Mouse (Mus musculus): ENCODE measurements around the gene Enc1.

Enc1 gene

GRCm38 (mm10) chr13:97240965-97241786, at the start of gene Enc1:
TSS of gene Enc1 (plus strand) at chr13:97241105.
- peak; percentile 90 for DNase-seq

DNA sequence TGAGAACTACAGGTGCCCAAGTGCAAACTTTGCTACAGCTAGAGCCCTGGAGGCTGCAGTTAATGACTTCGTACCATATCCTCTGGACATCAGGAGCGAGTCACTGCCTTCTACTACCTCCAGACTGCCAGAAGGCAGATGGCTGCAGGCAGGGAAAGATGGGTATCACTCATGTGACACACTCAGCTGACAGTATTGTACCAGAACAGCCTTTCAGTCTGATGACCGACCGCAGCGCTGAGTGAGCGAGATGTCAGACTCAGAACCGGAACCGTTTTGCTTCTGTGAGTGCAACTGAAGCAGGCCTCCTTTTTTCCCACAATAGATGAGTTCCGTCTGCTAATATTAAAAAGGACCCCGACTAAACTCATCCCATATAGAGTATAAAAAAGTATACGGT, 48.3 kb upstream of the Enc1 start:
- DNase-seq, result no peak

GRCm38 (mm10) chr13:97193420-97193819, 47.5 kb upstream of the Enc1 start:
- DNase-seq, result peak; percentile 73

- no peak for DNase-seq
Observed at GRCm38 (mm10) chr13:97196186-97196924, 44.5 kb upstream of the Enc1 start.

GRCm38 (mm10) chr13:97196925-97197218, 44.0 kb upstream of the Enc1 start:
- no peak for DNase-seq

- DNase-seq, result peak; percentile 95
Observed at GRCm38 (mm10) chr13:97197932-97198562, 42.9 kb upstream of the Enc1 start, which contains the start of gene Hexb. TSS of gene Hexb (minus strand) at chr13:97198357.

DNA sequence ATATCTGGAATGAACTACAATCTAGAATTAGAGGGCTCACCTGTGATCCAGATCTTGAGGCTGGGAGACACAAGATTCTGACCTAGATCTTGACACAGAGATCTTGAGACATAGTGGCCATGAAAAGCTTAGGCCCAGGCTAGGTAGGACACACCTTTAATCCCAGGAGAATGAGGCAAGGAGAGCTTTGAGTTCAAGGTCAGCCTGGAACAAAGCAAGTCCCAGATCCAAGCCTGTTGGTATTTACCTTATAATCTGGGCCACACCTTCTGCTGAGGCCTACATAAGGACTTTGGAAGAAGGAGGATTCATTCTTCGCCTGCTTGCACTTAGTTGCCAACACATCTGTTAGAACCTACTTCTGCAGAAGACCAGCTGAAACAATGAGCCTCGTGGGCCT, 41.8 kb upstream of the Enc1 start:
- no peak for DNase-seq

DNA sequence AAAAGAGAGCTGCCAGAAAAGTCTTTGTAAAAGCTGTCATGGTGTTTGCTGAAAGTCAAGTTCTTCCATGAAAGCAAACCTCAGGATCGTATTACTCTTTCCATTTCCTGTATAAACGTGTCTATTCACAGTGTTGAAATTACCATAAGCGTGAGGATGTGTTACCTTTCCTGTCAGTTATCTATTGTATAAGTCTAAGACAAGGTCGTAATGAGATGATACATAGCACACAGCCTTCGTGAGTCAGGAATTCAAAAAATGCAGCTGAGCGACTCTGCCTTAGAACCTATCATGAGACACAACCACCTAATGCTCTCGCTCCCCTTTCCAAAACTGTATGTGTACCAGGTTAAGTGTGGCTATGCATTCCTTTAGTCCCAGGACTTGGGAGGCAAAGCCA, 39.8 kb upstream of the Enc1 start:
- DNase-seq, result no peak

DNA sequence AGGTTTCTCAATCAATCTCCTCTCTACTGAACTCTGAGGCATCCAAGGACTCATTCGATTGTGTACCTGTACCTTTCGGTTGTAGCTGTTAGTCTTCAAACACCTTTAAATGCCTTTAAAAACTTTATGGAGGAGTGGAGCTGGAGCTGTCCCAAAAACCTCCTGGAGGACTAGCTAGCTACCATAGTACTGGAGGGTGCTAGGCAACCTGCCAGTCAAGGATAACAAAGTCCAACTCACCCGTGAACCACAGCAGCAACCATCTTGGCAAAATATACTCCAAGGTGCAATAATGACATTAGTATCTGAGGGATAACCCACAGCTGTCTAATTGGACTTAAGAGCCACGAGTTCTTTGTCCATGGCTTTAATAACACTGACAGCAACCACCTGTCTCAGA, 39.0 kb upstream of the Enc1 start:
- peak; percentile 37 for DNase-seq

GRCm38 (mm10) chr13:97205052-97205701, 35.7 kb upstream of the Enc1 start:
- DNase-seq, result peak; percentile 90

DNA sequence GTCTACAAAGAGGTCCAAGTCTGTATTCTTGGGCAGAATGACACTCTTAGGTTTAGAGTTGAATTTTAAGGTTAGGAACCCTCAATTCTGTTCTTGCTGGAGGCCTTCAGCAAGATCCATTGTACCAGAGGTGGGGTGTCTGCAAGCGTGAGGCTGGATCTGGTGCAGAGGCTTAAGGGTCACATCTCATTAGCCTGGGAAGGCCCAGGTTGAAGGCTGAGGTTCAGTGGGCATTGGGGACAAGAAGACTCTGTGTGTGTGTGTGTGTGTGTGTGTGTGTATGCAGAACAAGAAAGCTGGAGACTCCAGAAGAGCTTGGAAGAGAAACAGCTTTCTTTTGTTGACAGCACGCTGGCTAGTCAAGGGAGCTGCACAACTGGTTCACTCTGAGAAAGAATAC, 34.9 kb upstream of the Enc1 start:
- no peak for DNase-seq

- DNase-seq, result no peak
Observed at GRCm38 (mm10) chr13:97207472-97208111, 33.3 kb upstream of the Enc1 start.

GRCm38 (mm10) chr13:97208112-97208478, 32.8 kb upstream of the Enc1 start:
- DNase-seq, result no peak

DNA sequence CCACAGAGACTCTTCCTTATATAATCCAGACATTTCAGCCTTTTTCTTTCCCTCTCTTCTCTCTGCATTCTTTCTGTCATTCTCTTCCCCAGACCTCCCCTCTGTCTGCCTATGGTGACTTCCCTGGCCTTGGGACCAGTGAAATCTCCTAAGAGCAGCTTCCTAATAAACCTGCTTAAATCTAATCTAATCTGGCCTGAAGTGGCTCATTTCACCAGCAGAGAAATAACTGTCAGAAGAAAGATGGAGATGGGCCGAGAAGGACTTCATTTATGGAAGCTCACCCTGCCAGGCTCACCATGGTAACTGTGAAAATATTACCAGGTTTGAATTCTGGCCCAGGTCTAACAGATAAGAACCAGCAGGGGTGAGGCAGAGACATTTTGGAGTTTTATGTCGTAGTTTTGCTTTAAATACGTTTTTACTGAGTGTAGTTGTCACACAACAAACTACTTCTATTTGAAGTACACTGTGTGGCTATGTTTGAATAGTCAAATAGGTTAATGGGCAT, 32.4 kb upstream of the Enc1 start:
- DNase-seq, result no peak

DNA sequence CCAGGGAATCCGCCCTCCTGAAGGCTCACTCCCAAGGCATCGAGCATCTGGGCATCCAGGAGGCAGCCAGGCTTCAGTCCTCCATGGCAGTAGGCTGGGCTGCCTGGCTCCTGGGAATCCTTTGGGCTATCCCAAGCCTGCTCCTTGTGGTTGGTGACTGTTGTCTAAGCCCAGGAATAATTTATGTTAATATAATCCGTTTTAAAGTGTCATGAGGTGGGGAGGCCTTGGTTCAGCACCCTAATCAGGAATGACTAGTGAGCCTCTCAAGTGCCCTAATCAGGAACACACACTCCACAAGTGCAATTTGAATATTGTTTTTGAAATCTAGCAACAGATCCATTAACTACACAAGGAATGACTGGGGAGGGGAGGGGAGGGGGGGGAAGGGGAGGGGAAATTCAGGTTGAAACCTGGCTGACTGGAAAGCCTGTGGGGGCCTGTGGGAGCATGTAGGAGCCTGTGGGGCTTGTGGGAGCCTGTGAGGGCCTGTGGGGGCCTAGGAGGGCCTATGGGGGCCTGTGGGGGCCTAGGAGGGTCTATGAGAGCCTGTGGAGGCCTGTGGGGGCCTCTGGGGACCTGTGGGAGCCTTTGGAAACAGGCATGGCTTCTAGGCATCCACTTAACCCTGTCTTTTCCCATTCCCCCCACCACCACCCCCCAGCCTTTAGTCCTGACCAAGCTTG, 26.2 kb upstream of the Enc1 start:
- DNase-seq, result no peak

GRCm38 (mm10) chr13:97215563-97215962, 25.3 kb upstream of the Enc1 start:
- no peak for DNase-seq

DNA sequence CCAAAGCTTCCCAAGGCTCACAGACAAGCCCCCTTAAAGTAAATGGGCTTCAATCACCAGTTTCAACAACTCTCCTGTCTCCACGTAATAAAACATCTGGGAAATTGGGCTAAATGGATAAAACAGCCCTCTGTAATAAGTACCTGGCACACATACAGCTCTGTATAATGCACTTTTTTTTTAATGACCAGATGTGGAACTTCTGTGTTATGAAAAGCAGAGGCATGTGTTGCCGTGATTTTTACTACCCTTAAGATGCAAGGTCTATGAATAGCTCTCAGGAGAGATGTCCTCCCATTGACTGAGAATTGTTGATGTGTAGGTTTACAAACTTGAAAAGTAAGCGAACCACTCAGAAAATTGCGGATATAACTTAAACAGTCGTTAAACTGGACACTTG, 24.7 kb upstream of the Enc1 start:
- DNase-seq, result no peak

DNA sequence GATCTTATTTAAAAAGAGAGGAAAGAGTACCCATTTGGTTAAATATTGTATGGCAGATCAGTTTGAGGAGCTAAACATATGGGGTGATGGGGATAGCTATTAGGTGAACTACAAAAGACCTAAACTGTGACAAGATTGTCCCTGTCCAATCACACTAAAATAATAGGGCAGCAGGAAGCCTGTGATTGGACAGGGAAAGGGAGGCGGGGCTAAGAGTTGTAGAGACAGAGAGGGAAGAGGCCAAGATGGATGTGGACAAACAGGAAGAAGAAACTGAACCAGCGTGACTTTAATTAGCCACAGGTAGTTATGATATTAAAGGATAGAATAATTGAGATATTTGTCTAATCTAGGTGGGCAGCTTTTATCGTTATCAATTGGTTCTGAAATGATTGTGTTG, 20.9 kb upstream of the Enc1 start:
- no peak for DNase-seq

DNA sequence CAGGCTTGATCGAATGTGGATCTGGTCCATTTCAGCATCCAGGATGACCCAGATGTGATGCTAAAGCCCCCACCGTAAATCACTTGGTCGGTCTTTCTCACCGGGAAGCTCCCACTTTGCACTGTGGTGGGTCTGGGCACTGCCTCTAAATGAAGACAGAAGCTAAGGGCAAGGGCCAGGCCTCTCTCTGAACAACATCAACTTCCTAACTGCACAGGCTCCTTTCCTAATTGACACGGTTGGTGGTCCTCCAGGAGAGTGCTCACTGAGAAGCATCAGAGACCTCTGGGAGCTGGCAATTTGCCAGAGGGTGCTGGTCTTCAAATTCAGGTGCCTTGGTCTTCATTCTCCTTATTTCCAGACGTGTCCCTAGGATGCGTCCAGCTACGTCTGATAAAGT, 17.0 kb upstream of the Enc1 start:
- no peak for DNase-seq

DNA sequence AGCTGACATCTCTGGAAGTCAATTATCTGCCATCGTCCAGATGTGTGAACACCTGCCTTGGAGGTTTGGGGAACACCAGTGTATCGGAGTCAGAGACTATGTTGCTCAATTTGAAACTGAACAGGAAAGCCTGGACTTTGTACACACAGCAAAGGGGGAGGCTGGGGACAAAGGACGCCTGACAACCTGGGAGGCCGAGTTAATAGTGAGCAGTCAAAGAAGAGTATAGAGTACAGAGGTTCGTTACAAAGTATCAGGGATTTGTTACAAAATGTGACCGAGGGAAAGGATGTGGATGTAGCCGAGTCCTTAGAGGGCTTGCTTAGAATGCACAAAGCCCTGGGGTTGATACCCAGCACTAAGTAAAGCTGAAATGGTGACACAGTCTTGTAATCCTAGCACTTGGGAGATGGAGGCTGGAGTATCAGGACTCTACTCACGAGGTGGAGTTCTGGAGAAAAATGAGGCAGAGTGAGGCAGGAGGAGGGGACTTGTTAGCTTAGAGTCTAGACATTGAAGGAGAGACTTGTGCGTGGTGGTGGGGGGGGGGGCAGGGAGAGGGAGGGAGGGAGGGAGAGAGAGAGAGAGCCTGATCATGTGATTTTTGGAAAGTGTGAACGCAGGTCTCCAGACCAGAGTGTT, 16.4 kb upstream of the Enc1 start:
- DNase-seq, result peak; percentile 58

- no peak for DNase-seq
Observed at GRCm38 (mm10) chr13:97225130-97225529, 15.8 kb upstream of the Enc1 start.

DNA sequence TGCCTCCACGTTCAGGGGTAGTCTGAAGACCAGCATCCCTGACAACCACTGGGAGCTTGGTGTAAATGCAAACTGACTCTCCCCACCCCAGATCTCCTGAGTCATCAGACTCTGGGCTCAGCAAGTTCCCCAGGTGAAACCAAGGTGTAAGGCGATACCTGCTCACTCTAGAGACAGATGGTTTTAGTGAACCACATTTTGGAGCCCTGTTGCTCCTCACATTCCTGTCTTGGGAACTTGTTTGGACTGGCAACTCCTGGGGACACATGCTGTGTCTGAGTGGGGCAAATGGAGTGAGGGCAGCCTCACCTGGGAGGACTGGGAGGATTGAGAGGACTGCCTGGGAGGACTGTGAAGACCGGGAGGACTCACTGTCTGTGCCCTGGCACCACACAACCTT, 13.1 kb upstream of the Enc1 start:
- no peak for DNase-seq
